Mouse (Mus musculus) CH12.LX (cell line): ENCODE data around the gene 1700016C15Rik. TPM values are rescaled to one million over a fixed set of nuclear protein-coding genes. Genes with fewer than 3 reads are reported as not detected.

Experiments
- DNase-seq: peaks from one replicate; pipeline ENCODE4 v3.0.0-alpha.2; 2013; ENCODE audit errors: extremely low read depth
- H3K27ac ChIP-seq: 2 replicates; pipeline ENCODE4 v1.5.1; 2012; ENCODE audit warnings: low read depth, mild to moderate bottlenecking, control low read depth, moderate library complexity; ENCODE audit not compliant: insufficient read depth
- H3K27me3 ChIP-seq: replicated peaks from 2 replicates; pipeline ENCODE3; 2012; ENCODE audit warnings: inconsistent platforms
- H3K36me3 ChIP-seq, 2 experiments: replicated peaks in 1 of 2; 2 replicates each; pipeline versions ENCODE3 to v1.6.1; 2012; ENCODE audit warnings: inconsistent platforms in 1 of 2, low read length in 1 of 2, mild to moderate bottlenecking in 1 of 2, mixed read lengths in 1 of 2, moderate library complexity in 1 of 2; ENCODE audit not compliant: control insufficient read depth in 1 of 2, insufficient read depth in 1 of 2
- H3K4me1 ChIP-seq, 2 experiments: 2 replicates each; pipeline ENCODE4 v1.6.1; 2012; ENCODE audit warnings: inconsistent platforms in 1 of 2, moderate library complexity in 1 of 2; ENCODE audit not compliant: insufficient read depth in 2 of 2, control insufficient read depth in 1 of 2
- H3K4me2 ChIP-seq: 2 replicates; pipeline ENCODE4 v1.6.1; 2012; ENCODE audit warnings: low read depth, mild to moderate bottlenecking, control low read depth; ENCODE audit not compliant: poor library complexity, insufficient read depth, severe bottlenecking
- H3K4me3 ChIP-seq, 3 experiments: fragments of 150-350 bp in 1 of 3; sonication (generic) in 1 of 3; replicated peaks in 1 of 3; 2 replicates each; pipeline versions ENCODE3 to v1.5.1; 2011 to 2012; ENCODE audit warnings: low read depth in 2 of 3, low read length in 2 of 3, mild to moderate bottlenecking in 2 of 3, moderate library complexity in 2 of 3, control low read depth in 1 of 3, improper control_type of control experiment in 1 of 3, inconsistent platforms in 1 of 3, mixed read lengths in 1 of 3; ENCODE audit not compliant: poor library complexity in 1 of 3
- H3K79me2 ChIP-seq: replicated peaks from 2 replicates; pipeline ENCODE4 v1.6.1; 2012; ENCODE audit warnings: mild to moderate bottlenecking, moderate library complexity; ENCODE audit not compliant: control insufficient read depth, poor library complexity, insufficient read depth, severe bottlenecking; ENCODE audit errors: extremely low read depth
- H3K9ac ChIP-seq: 2 replicates; pipeline ENCODE4 v1.6.1; 2012; ENCODE audit warnings: low read depth, mild to moderate bottlenecking, control low read depth, moderate library complexity; ENCODE audit not compliant: insufficient read depth
- H3K9me3 ChIP-seq: replicated peaks from 2 replicates; pipeline ENCODE3; 2012; ENCODE audit warnings: low read length, inconsistent platforms, mixed read lengths
- BHLHE40 ChIP-seq: IDR thresholded peaks from 2 replicates; pipeline ENCODE4 v1.6.1; 2011; ENCODE audit warnings: mild to moderate bottlenecking, low read depth, low read length, improper control_type of control experiment
- CHD2 ChIP-seq: IDR thresholded peaks from 2 replicates; pipeline ENCODE4 v1.6.1; 2011; ENCODE audit warnings: low read length, improper control_type of control experiment
- ETS1 ChIP-seq: conservative IDR thresholded peaks from 2 replicates; pipeline ENCODE4 v1.6.1; 2012; ENCODE audit warnings: low read depth, mild to moderate bottlenecking, inconsistent platforms, low read length, improper control_type of control experiment, moderate library complexity
- HCFC1 ChIP-seq: IDR thresholded peaks from 2 replicates; pipeline ENCODE4 v1.6.1; 2012; ENCODE audit warnings: low read depth, mild to moderate bottlenecking, inconsistent platforms, low read length, improper control_type of control experiment
- JUN ChIP-seq: IDR thresholded peaks from 2 replicates; pipeline ENCODE4 v1.6.1; 2011; ENCODE audit warnings: low read depth, mild to moderate bottlenecking, low read length, improper control_type of control experiment, moderate library complexity; ENCODE audit not compliant: insufficient read depth
- KAT2A ChIP-seq: IDR thresholded peaks from 2 replicates; pipeline ENCODE4 v1.6.1; 2012; ENCODE audit warnings: low read length, improper control_type of control experiment, inconsistent platforms; ENCODE audit not compliant: insufficient replicate concordance
- MAX ChIP-seq: IDR thresholded peaks from 2 replicates; pipeline ENCODE4 v1.6.1; 2011; ENCODE audit warnings: low read length, improper control_type of control experiment
- MEF2A ChIP-seq: IDR thresholded peaks from 2 replicates; pipeline ENCODE4 v1.6.1; 2014; ENCODE audit warnings: low read depth, mild to moderate bottlenecking, inconsistent platforms, low read length, improper control_type of control experiment, borderline replicate concordance
- NELFE ChIP-seq: IDR thresholded peaks from 2 replicates; pipeline ENCODE4 v1.6.1; 2011; ENCODE audit warnings: low read depth, low read length, improper control_type of control experiment
- POLR2A ChIP-seq: IDR thresholded peaks from 2 replicates; pipeline ENCODE4 v1.6.1; 2011; ENCODE audit warnings: low read depth, mild to moderate bottlenecking, improper control_type of control experiment, low read length
- SIN3A ChIP-seq: IDR thresholded peaks from 2 replicates; pipeline ENCODE4 v1.6.1; 2012; ENCODE audit warnings: low read length, improper control_type of control experiment, inconsistent platforms
- SMC3 ChIP-seq: IDR thresholded peaks from 2 replicates; pipeline ENCODE4 v1.6.1; 2011; ENCODE audit warnings: low read depth, low read length, improper control_type of control experiment
- TBP ChIP-seq: conservative IDR thresholded peaks from 2 replicates; pipeline ENCODE4 v1.6.1; 2011; ENCODE audit warnings: low read depth, low read length, improper control_type of control experiment
- TCF12 ChIP-seq: IDR thresholded peaks from 2 replicates; pipeline ENCODE4 v1.6.1; 2014; ENCODE audit warnings: low read depth, mild to moderate bottlenecking, inconsistent platforms, low read length, improper control_type of control experiment
- UBTF ChIP-seq: IDR thresholded peaks from 2 replicates; pipeline ENCODE4 v1.6.1; 2012; ENCODE audit warnings: low read depth, mild to moderate bottlenecking, inconsistent platforms, low read length, improper control_type of control experiment, moderate library complexity
- USF2 ChIP-seq: conservative IDR thresholded peaks from 2 replicates; pipeline ENCODE4 v1.6.1; 2011; ENCODE audit warnings: low read depth, low read length, improper control_type of control experiment
- ZC3H11A ChIP-seq: IDR thresholded peaks from 2 replicates; pipeline ENCODE4 v1.6.1; 2012; ENCODE audit warnings: low read depth, mild to moderate bottlenecking, inconsistent platforms, low read length, improper control_type of control experiment
- ZKSCAN1 ChIP-seq: IDR thresholded peaks from 2 replicates; pipeline ENCODE4 v1.6.1; 2012; ENCODE audit warnings: low read depth, inconsistent platforms, low read length, improper control_type of control experiment, borderline replicate concordance
- ZMIZ1 ChIP-seq: IDR thresholded peaks from 2 replicates; pipeline ENCODE4 v1.6.1; 2012; ENCODE audit warnings: low read depth, mild to moderate bottlenecking, inconsistent platforms, low read length, improper control_type of control experiment
- ZNF384 ChIP-seq: IDR thresholded peaks from 2 replicates; pipeline ENCODE4 v1.6.1; 2012; ENCODE audit warnings: low read depth, low read length, improper control_type of control experiment, inconsistent platforms
- dilution Hi-C: fragments of 300-500 bp; cut with MboI; formaldehyde crosslinking; loops from 2 replicates; pipeline ENCODE4 v1.14.3; 2020; ENCODE audit warnings: low sequenced_read_pairs; ENCODE audit not compliant: extremely low pct_unique_long_range_greater_than_20kb, extremely low pct_ligation_motif_present
- in situ Hi-C: fragments of 300-500 bp; cut with MboI; formaldehyde crosslinking; loops from 3 replicates; pipeline ENCODE4 v1.14.3; 2019; ENCODE audit warnings: low sequenced_read_pairs, low pct_ligation_motif_present, low pct_unique_long_range_greater_than_20kb, mixed read lengths
- polyA plus RNA-seq: library from polyadenylated mRNA; unstranded; fragments of >175 nt; gene quantifications from 2 replicates; pipeline ENCODE4 v1.2.1, GENCODE M21; 2012; ENCODE audit warnings: low read depth; ENCODE audit not compliant: insufficient read length
- total RNA-seq, 2 experiments: library from RNA; depleted of rRNA; stranded (reverse); fragments of 300-350 nt in 1 of 2; fragments of >200 nt in 1 of 2; gene quantifications; 2 replicates each; pipeline ENCODE4 v1.2.3; 2012 to 2014

Gene 1700016C15Rik
- total and polyA plus RNA-seq, 3 experiments: not detected

DNA sequence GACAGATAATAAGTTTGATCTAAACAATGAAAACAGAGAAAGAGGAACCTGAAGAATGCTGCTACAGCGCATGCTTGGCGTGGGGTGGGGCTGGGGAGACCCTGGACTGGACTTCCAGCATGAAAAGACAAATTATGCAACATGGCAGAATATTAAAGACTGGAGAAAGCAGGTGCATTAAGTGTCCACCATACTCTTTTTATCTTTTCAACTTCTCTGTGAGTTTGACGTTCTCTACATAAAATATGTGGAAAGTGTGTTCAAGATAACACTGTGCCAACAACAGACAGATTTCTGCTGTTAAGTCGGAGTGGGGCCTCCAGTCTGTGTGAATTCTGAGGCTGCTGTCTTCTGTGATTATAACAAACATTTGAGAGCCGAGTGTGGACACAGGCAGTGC is 2.7 kb upstream of the 1700016C15Rik start:
- no peak overlapping the region for H3K27ac ChIP-seq
- no peak overlapping the region for H3K4me2 ChIP-seq
- no peak overlapping the region for H3K4me3 ChIP-seq
- no peaks in the 10 kb centered on the region for H3K36me3 ChIP-seq
- H3K9me3 ChIP-seq: no peaks in the 10 kb centered on the region
- dilution Hi-C loops (no loop called here), in situ Hi-C loops (no loop called here)
- TF ChIP-seq TCF12 (no peak), ZMIZ1 (no peak), ETS1 (no peak), MEF2A (no peak), SMC3 (no peak), KAT2A (no peak)
- H3K79me2 ChIP-seq: no peaks in the 10 kb centered on the region
- DNase-seq: no peak
- H3K27me3 ChIP-seq: no peaks in the 10 kb centered on the region
- no peak overlapping the region for H3K9ac ChIP-seq
- H3K4me1 ChIP-seq: no peaks in the 10 kb centered on the region

GRCm38 (mm10) chr1:177727883-177728525 is 1.6 kb upstream of the 1700016C15Rik start:
- TF ChIP-seq ZNF384 (no peak), BHLHE40 (no peak), TCF12 (no peak), HCFC1 (no peak), ZC3H11A (no peak), TBP (no peak), NELFE (no peak), ETS1 (no peak), POLR2A (no peak), UBTF (no peak), SIN3A (no peak), CHD2 (no peak), JUN (no peak), MAX (no peak), ZKSCAN1 (no peak), USF2 (no peak)
- H3K4me2 ChIP-seq: no peak overlapping the region
- H3K27ac ChIP-seq: no peak overlapping the region
- H3K27me3 ChIP-seq: no peaks in the 10 kb centered on the region
- dilution Hi-C loops: no loop called here
- H3K36me3 ChIP-seq: no peaks in the 10 kb centered on the region
- no peak overlapping the region for H3K4me3 ChIP-seq
- no peaks in the 10 kb centered on the region for H3K79me2 ChIP-seq
- no peak for DNase-seq
- H3K4me1 ChIP-seq: no peaks in the 10 kb centered on the region
- in situ Hi-C loops: no loop called here
- H3K9me3 ChIP-seq: no peaks in the 10 kb centered on the region
- H3K9ac ChIP-seq: no peak overlapping the region
